Mouse (Mus musculus) retina, postnatal 1 day (tissue): Measurements from ENCODE around the gene Zfp800.

Source experiments
- DNase-seq: peaks from one replicate; pipeline ENCODE4 v3.0.0-alpha.2; 2012

The Zfp800 gene

DNA sequence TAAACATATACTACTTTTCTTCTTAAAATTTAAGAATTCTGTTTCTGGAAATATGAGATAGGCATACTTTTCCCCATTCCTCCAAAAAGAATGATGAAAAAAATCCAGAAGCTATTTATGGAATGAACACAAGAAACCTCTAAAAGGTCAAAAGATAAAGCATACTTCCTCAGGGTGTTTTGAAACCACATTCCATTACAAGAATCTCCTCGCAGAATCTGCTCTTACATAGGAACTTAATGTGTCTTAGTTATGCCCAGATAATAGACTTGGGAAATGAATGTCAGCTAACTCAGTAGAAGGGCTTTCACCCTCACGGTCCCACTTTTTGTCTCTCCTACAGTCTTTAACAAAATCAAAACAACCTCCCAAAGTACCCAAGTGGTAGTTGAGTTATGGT is 203.9 kb downstream of the Zfp800 start:
- no peak for DNase-seq

DNA sequence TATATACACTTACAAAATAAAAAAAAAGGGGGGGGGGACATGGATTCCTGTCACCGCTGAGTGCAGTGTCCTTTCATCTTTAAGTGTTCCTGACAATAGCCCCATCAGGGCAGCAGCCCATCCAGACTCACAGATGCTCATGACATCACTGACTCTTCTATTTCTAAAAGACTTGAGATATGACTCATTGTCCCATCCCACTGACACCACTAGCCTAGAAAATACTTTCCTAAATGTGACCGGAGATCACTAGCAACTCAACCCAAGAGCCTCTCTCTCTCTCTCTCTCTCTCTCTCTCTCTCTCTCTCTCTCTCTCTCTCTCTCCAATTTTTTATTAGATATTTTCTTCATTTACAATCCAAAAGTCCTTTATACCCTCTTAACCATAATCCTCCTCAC is 205.9 kb downstream of the Zfp800 start:
- DNase-seq = no peak
